Mouse (Mus musculus): ENCODE data around the gene Gfpt1. TPM values are rescaled to one million over a fixed set of nuclear protein-coding genes. Genes with fewer than 3 reads are reported as not detected.

The Gfpt1 gene
- 10.8 and 11.5 TPM in 2 replicates for polyA plus RNA-seq (2015; fragmentation: Nextera tagmentation; extraction: Ambion mirVana)

DNA sequence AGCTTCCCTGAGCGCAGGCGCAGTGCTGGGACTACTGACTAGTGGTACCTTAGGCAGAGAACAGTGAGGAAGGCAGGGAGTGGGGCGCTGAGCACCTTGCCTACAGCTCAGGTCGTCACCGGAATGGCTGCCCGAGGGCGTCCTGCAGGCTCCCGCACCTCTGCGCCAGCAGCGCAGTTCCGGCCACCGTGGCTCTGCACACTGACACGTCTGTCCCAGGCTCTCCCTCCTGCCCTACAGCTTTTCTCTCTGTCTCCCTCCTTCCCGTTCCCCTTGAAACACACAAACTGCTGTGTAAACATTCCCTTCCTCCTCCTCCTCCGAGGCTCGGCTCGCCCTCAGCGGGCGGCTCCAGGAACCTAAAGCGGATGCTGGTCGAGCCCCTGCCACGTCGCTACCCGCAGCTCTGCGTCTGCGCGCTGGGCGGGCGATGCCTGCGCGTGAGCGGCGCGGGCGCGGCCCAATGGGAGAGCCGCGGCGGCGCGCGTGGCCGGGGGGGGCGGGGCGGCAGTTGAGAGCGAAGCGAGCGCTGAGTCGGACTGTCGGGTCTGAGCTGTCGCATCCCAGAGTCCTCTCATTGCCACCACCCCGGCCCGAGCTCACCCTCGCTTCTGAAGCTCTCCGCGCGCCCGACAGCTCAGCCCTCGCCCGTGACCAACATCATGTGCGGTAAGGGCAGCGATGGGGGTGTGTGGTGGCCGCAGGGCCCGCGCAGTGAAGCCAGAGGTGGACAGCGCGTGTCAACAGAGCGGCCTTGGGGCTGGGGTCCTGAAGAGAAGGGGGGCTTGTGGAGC is at the start of gene Gfpt1:
Gene Gfpt1, plus strand, starts transcription at position 510 of the 794 bp plus-strand sequence.
- WGBS, result under 1% methylated on average over 59 of the region's 68 CpGs

GRCm38 (mm10) chr6:86994254-86994653 is 48.4 kb upstream of the Gfpt1 start:
- DNase-seq (ENCODE audit: low spot score), result no peak
- no peaks in the 10 kb centered on the region for H3K27me3 ChIP-seq (replicated peaks; ENCODE audit: insufficient read depth, low read length)
- TF ChIP-seq EP300 (IDR thresholded peaks at IDR 0.05) (no peak), CTCF (IDR thresholded peaks at IDR 0.05) (no peak)

More for the DNA sequence above, at the start of gene Gfpt1:
- H3K4me1 ChIP-seq (ENCODE audit: insufficient read depth, low read depth, low read length), result peaks cover 5% of the 10 kb centered on the region; the same call in 1 of the 2 replicates
- H3K27me3 ChIP-seq (replicated peaks; ENCODE audit: insufficient read depth, low read length), result no peaks in the 10 kb centered on the region
- H3K27ac ChIP-seq (ENCODE audit: low read length), result peak within 1 kb of the TSS; percentile 99
- peak within 1 kb of the TSS; percentile 88 for H3K4me3 ChIP-seq (ENCODE audit: low read depth, low read length)
- 0 out of 2 replicates have a peak, but pooled peaks have one; percentile 10 for TF ChIP-seq CTCF (IDR thresholded peaks at IDR 0.05)
- no peak; the same call in 1 of the 2 replicates for TF ChIP-seq EP300 (IDR thresholded peaks at IDR 0.05)
- H3K9me3 ChIP-seq (ENCODE audit: low read length), result no peaks in the 10 kb centered on the region
- H3K9ac ChIP-seq (replicated peaks; ENCODE audit: low read depth), result peak within 1 kb of the TSS; percentile 86
- peak; percentile 99 for ATAC-seq
- peak within 1 kb of the TSS; percentile 90 for H3K4me2 ChIP-seq (replicated peaks; ENCODE audit: low read depth, low read length)
- DNase-seq (ENCODE audit: low spot score), result peak; percentile 98
- H3K36me3 ChIP-seq (ENCODE audit: insufficient read depth, low read length), result no peaks in the 10 kb centered on the region

GRCm38 (mm10) chr6:86996629-86997307 is 45.9 kb upstream of the Gfpt1 start:
- Histone ChIP-seq H3K9ac (replicated peaks; ENCODE audit: low read depth) (no peak overlapping the region), H3K36me3 (ENCODE audit: insufficient read depth, low read length) (peaks cover 18% of the 10 kb centered on the region; the same call in 1 of the 2 replicates), H3K9me3 (ENCODE audit: low read length) (no peaks in the 10 kb centered on the region), H3K4me3 (ENCODE audit: low read depth, low read length) (no peak overlapping the region), H3K27me3 (replicated peaks; ENCODE audit: insufficient read depth, low read length) (no peaks in the 10 kb centered on the region), H3K27ac (ENCODE audit: low read length) (no peak overlapping the region), H3K4me1 (ENCODE audit: insufficient read depth, low read depth, low read length) (no peaks in the 10 kb centered on the region), H3K4me2 (replicated peaks; ENCODE audit: low read depth, low read length) (no peak overlapping the region)
- TF ChIP-seq EP300 (IDR thresholded peaks at IDR 0.05), result no peak
- TF ChIP-seq CTCF (IDR thresholded peaks at IDR 0.05), result no peak
- WGBS, result 85% methylated on average over 5 of the region's 5 CpGs
- DNase-seq (ENCODE audit: low spot score) (no peak), ATAC-seq (no peak)

More at GRCm38 (mm10) chr6:86994254-86994653, 48.4 kb upstream of the Gfpt1 start:
- H3K36me3 ChIP-seq (ENCODE audit: insufficient read depth, low read length), result peaks cover 18% of the 10 kb centered on the region; the same call in 1 of the 2 replicates
- H3K4me1 ChIP-seq (ENCODE audit: insufficient read depth, low read depth, low read length), result no peaks in the 10 kb centered on the region
- H3K9ac ChIP-seq (replicated peaks; ENCODE audit: low read depth), result no peak overlapping the region
- no peaks in the 10 kb centered on the region for H3K9me3 ChIP-seq (ENCODE audit: low read length)
- no peak overlapping the region for H3K4me3 ChIP-seq (ENCODE audit: low read depth, low read length)
- H3K27ac ChIP-seq (ENCODE audit: low read length), result no peak overlapping the region
- 76% methylated on average over 4 of the region's 4 CpGs for WGBS
- no peak overlapping the region for H3K4me2 ChIP-seq (replicated peaks; ENCODE audit: low read depth, low read length)
- ATAC-seq, result no peak

GRCm38 (mm10) chr6:86997360-86997759 is 45.3 kb upstream of the Gfpt1 start:
- Histone ChIP-seq H3K36me3 (ENCODE audit: insufficient read depth, low read length) (peaks cover 18% of the 10 kb centered on the region; the same call in 1 of the 2 replicates), H3K4me1 (ENCODE audit: insufficient read depth, low read depth, low read length) (0 out of 2 replicates have a peak, but pooled peaks cover under 1% of the 10 kb centered on the region), H3K9ac (replicated peaks; ENCODE audit: low read depth) (no peak overlapping the region), H3K27ac (ENCODE audit: low read length) (no peak overlapping the region), H3K4me2 (replicated peaks; ENCODE audit: low read depth, low read length) (no peak overlapping the region), H3K27me3 (replicated peaks; ENCODE audit: insufficient read depth, low read length) (no peaks in the 10 kb centered on the region), H3K9me3 (ENCODE audit: low read length) (no peaks in the 10 kb centered on the region), H3K4me3 (ENCODE audit: low read depth, low read length) (no peak overlapping the region)
- DNase-seq (ENCODE audit: low spot score) (no peak), ATAC-seq (no peak)
- no peak for TF ChIP-seq EP300 (IDR thresholded peaks at IDR 0.05)
- no peak for TF ChIP-seq CTCF (IDR thresholded peaks at IDR 0.05)
- WGBS, result 89% methylated on average over 6 of the region's 6 CpGs

DNA sequence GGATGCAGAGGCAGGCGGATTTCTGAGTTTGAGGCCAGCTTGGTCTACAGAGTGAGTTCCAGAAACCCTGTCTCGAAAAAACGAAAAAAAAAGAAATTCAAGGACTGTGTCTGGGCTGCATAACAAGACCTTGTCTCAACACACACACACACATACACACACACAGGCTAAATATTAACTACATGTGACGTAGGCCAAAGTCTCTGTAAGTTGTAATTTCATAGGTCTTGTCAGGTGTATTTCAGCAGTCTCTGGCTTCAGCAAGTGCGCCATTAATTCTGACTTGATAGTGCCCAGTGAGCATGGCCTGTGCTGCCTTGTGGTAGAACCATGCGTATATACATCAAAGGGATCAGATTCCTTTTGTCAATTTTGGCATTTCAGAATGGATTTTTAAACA is 40.7 kb upstream of the Gfpt1 start:
- H3K4me2 ChIP-seq (replicated peaks; ENCODE audit: low read depth, low read length), result no peak overlapping the region
- no peaks in the 10 kb centered on the region for H3K27me3 ChIP-seq (replicated peaks; ENCODE audit: insufficient read depth, low read length)
- 88% methylated on average over 6 of the region's 6 CpGs for WGBS
- H3K4me1 ChIP-seq (ENCODE audit: insufficient read depth, low read depth, low read length), result 0 out of 2 replicates have a peak, but pooled peaks cover 4% of the 10 kb centered on the region
- no peaks in the 10 kb centered on the region for H3K9me3 ChIP-seq (ENCODE audit: low read length)
- H3K4me3 ChIP-seq (ENCODE audit: low read depth, low read length), result no peak overlapping the region
- TF ChIP-seq CTCF (IDR thresholded peaks at IDR 0.05) (no peak), EP300 (IDR thresholded peaks at IDR 0.05) (no peak)
- no peak overlapping the region for H3K9ac ChIP-seq (replicated peaks; ENCODE audit: low read depth)
- peaks cover 8% of the 10 kb centered on the region; the same call in 1 of the 2 replicates for H3K36me3 ChIP-seq (ENCODE audit: insufficient read depth, low read length)
- no peak overlapping the region for H3K27ac ChIP-seq (ENCODE audit: low read length)
- ATAC-seq (no peak), DNase-seq (ENCODE audit: low spot score) (no peak)

- Histone ChIP-seq H3K27me3 (replicated peaks; ENCODE audit: insufficient read depth, low read length) (no peaks in the 10 kb centered on the region), H3K36me3 (ENCODE audit: insufficient read depth, low read length) (peaks cover 7% of the 10 kb centered on the region; the same call in 1 of the 2 replicates), H3K4me3 (ENCODE audit: low read depth, low read length) (no peak overlapping the region), H3K9me3 (ENCODE audit: low read length) (no peaks in the 10 kb centered on the region), H3K4me2 (replicated peaks; ENCODE audit: low read depth, low read length) (no peak overlapping the region), H3K4me1 (ENCODE audit: insufficient read depth, low read depth, low read length) (0 out of 2 replicates have a peak, but pooled peaks cover 4% of the 10 kb centered on the region), H3K9ac (replicated peaks; ENCODE audit: low read depth) (no peak overlapping the region), H3K27ac (ENCODE audit: low read length) (no peak overlapping the region)
- TF ChIP-seq EP300 (IDR thresholded peaks at IDR 0.05) (no peak; the same call in 1 of the 2 replicates), CTCF (IDR thresholded peaks at IDR 0.05) (peak; percentile 91)
- ATAC-seq (peak; percentile 91), DNase-seq (ENCODE audit: low spot score) (peak; percentile 91)
- WGBS, result 46% methylated on average over 8 of the region's 8 CpGs
These were observed 40.1 kb upstream of the Gfpt1 start for GRCm38 (mm10) chr6:87002521-87003055.

All from lung, postnatal 0 days (tissue).